Mouse (Mus musculus) lung, postnatal 10 days (tissue): ENCODE measurements around the gene Efemp2.
A peak's percentile ranks its signal among the peaks of the same experiment; 100 is the strongest.

Source experiments
- DNase-seq: peaks from one replicate; pipeline ENCODE4 v3.0.0; 2021

The Efemp2 gene

GRCm38 (mm10) chr19:5473720-5474119 lies at the start of gene Efemp2:
Gene Efemp2, plus strand, starts transcription at chr19:5473954.
- DNase-seq, result peak; percentile 95

GRCm38 (mm10) chr19:5424092-5424781 lies 49.5 kb upstream of the Efemp2 start:
- DNase-seq, result peak; percentile 90

- peak; percentile 95 for DNase-seq
These were observed 48.7 kb upstream of the Efemp2 start, which contains the start of the genes Drap1 and AI837181 for GRCm38 (mm10) chr19:5424782-5425741. Gene Drap1, minus strand, starts transcription at chr19:5424979. Gene AI837181, plus strand, starts transcription at chr19:5425144.

- DNase-seq, result no peak
These were observed 47.7 kb upstream of the Efemp2 start for GRCm38 (mm10) chr19:5425906-5426565.

- no peak for DNase-seq
These were observed 47.0 kb upstream of the Efemp2 start for GRCm38 (mm10) chr19:5426640-5427290.

GRCm38 (mm10) chr19:5428083-5428482 lies 45.7 kb upstream of the Efemp2 start:
- peak; percentile 76 for DNase-seq

- DNase-seq, result no peak
These were observed 44.5 kb upstream of the Efemp2 start for GRCm38 (mm10) chr19:5429219-5429618.

GRCm38 (mm10) chr19:5429806-5430205 lies 43.9 kb upstream of the Efemp2 start:
- DNase-seq, result no peak

GRCm38 (mm10) chr19:5430408-5430807 lies 43.3 kb upstream of the Efemp2 start:
- no peak for DNase-seq

- peak; percentile 57 for DNase-seq
These were observed 41.8 kb upstream of the Efemp2 start for GRCm38 (mm10) chr19:5431911-5432464.

GRCm38 (mm10) chr19:5432992-5433852 lies 40.5 kb upstream of the Efemp2 start:
- peak; percentile 82 for DNase-seq

- no peak for DNase-seq
These were observed 39.8 kb upstream of the Efemp2 start for GRCm38 (mm10) chr19:5433951-5434350.

- DNase-seq, result no peak
These were observed 29.3 kb upstream of the Efemp2 start for GRCm38 (mm10) chr19:5444371-5444908.

- no peak for DNase-seq
These were observed 28.8 kb upstream of the Efemp2 start for GRCm38 (mm10) chr19:5444954-5445353.

GRCm38 (mm10) chr19:5445747-5446146 lies 28.0 kb upstream of the Efemp2 start:
- DNase-seq, result no peak

GRCm38 (mm10) chr19:5447515-5448353 lies 26.0 kb upstream of the Efemp2 start, which contains the start of gene Fosl1:
Gene Fosl1, plus strand, starts transcription at chr19:5447547.
- peak; percentile 78 for DNase-seq

GRCm38 (mm10) chr19:5448354-5449150 lies 25.2 kb upstream of the Efemp2 start:
- DNase-seq, result no peak

GRCm38 (mm10) chr19:5449673-5450072 lies 24.1 kb upstream of the Efemp2 start:
- no peak for DNase-seq

GRCm38 (mm10) chr19:5451766-5452165 lies 22.0 kb upstream of the Efemp2 start:
- no peak for DNase-seq
